Mouse (Mus musculus) C2C12 (cell line): ENCODE results near the gene Polk. TPM values are rescaled to one million over a fixed set of nuclear protein-coding genes. Genes with fewer than 3 reads are reported as not detected.

Source experiments
- H3K27me3 ChIP-seq: one replicate; pipeline ENCODE4 v1.6.1; 2011; ENCODE audit not compliant: control insufficient read depth, insufficient read depth, insufficient read length
- H3K36me3 ChIP-seq: one replicate; pipeline ENCODE4 v1.6.1; 2011; ENCODE audit not compliant: control insufficient read depth, insufficient read depth
- H3K4me3 ChIP-seq: one replicate; pipeline ENCODE4 v1.5.1; 2011; ENCODE audit warnings: mild to moderate bottlenecking, control low read depth; ENCODE audit not compliant: poor library complexity, insufficient read depth, severe bottlenecking
- H3K79me2 ChIP-seq: one replicate; pipeline ENCODE4 v1.6.1; 2011; ENCODE audit not compliant: control insufficient read depth, insufficient read depth
- H3K79me3 ChIP-seq: one replicate; pipeline ENCODE4 v1.6.1; 2011; ENCODE audit warnings: low read depth, control low read depth
- H3ac ChIP-seq: one replicate; pipeline ENCODE3; 2011; ENCODE audit warnings: low read depth; ENCODE audit not compliant: control insufficient read depth, insufficient read length
- CEBPB ChIP-seq: IDR thresholded peaks from one replicate; pipeline ENCODE4 v1.6.1; 2011; ENCODE audit warnings: low read depth, mild to moderate bottlenecking, control low read depth, moderate library complexity
- CTCF ChIP-seq: IDR thresholded peaks from one replicate; pipeline ENCODE4 v1.5.1; 2011; ENCODE audit not compliant: control insufficient read depth, insufficient read depth, insufficient read length
- FOSL1 ChIP-seq: IDR thresholded peaks from one replicate; pipeline ENCODE4 v1.8.0; 2011; ENCODE audit warnings: mild to moderate bottlenecking, low read length; ENCODE audit not compliant: poor library complexity, insufficient read depth, severe bottlenecking
- MAX ChIP-seq: IDR thresholded peaks from one replicate; pipeline ENCODE4 v1.6.1; 2011; ENCODE audit warnings: mild to moderate bottlenecking, control low read depth
- MYOD1 ChIP-seq: IDR thresholded peaks from one replicate; pipeline ENCODE4 v1.6.1; 2011; ENCODE audit warnings: low read depth; ENCODE audit not compliant: control insufficient read depth, insufficient read length
- MYOG ChIP-seq: IDR thresholded peaks from one replicate; pipeline ENCODE4 v1.6.1; 2011; ENCODE audit not compliant: control insufficient read depth, insufficient read length; ENCODE audit errors: extremely low read depth
- USF1 ChIP-seq: IDR thresholded peaks from one replicate; pipeline ENCODE4 v1.6.1; 2011; ENCODE audit warnings: low read depth, mild to moderate bottlenecking, control low read depth, moderate library complexity
- polyA plus RNA-seq: library from polyadenylated mRNA; unstranded; fragments of >200 nt; fragmentation: generic; extraction: Trizol; gene quantifications from one replicate; pipeline ENCODE4 v1.2.1, GENCODE M21; 2012; ENCODE audit warnings: missing spikeins

The Polk gene
- polyA plus RNA-seq, 1 experiment, result 3.5 TPM

DNA sequence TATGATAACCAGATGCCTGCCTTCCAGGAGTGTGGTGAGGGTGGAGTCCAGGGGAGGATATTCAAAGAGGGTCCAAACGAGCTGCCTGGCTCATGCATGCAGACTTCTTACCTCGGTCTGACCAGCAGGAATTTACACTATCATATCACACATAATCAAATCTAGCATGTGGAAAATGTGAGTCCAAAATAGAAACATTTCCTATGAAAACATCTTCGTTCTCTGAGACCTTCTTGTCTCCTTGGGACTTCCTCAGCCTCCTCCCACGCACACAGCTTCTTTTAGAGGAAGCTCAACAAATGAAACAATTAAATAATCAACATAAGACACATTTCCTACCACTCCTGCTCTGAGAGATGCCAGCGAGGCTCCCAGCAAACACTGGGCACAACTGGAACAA, 30.5 kb downstream of the Polk start:
- Histone ChIP-seq H3ac (no peak overlapping the region), H3K27me3 (no peaks in the 10 kb centered on the region), H3K36me3 (peaks cover 35% of the 10 kb centered on the region), H3K79me2 (peaks cover 29% of the 10 kb centered on the region), H3K4me3 (no peak overlapping the region), H3K79me3 (peaks cover 9% of the 10 kb centered on the region)
- no peak for TF ChIP-seq CTCF
- TF ChIP-seq FOSL1, result no peak
- TF ChIP-seq CEBPB, result no peak

DNA sequence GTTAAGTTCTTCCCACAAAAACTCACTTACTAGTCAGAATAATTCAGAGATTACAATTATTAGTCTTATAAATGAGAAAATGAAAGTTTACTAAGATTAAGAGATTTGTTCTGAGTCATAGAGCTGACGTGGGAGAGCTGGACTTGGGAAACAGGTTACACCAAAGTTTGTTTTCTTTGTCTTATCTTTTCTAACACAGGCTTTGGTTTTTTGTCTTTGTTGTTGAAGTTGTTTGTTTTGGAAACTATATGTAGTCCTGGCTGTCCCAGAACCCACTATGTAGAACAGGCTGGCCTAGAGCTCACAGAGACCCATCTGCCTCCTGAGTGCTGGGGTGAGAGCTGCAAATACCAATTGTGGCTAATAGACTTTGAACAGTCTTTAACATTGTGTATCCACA, 31.1 kb downstream of the Polk start:
- TF ChIP-seq CTCF, result no peak
- no peak for TF ChIP-seq FOSL1
- TF ChIP-seq MYOD1, result no peak
- no peak for TF ChIP-seq CEBPB
- TF ChIP-seq USF1, result no peak
- peaks cover 9% of the 10 kb centered on the region for H3K79me3 ChIP-seq
- peaks cover 25% of the 10 kb centered on the region for H3K79me2 ChIP-seq
- no peak overlapping the region for H3K4me3 ChIP-seq
- no peak overlapping the region for H3ac ChIP-seq
- peaks cover 33% of the 10 kb centered on the region for H3K36me3 ChIP-seq
- no peaks in the 10 kb centered on the region for H3K27me3 ChIP-seq

DNA sequence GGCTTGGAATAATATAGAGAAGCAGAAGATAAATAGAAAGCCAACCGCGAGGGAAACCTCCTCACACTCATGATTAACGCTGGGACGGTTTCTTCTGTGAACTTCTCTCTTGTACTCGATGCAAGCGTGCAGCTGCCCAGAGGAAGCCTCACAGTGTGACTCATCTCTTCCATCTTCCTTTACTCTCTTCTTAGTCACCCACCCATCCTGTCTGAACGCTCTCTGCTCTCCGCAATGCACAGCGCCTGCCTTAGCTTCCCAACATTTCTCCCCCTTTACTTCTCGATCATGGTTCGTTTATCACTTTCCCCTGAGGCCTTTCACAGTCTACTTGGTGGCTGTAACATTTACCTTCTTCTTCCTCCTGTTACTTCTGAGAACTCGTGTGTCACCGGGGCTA, 31.7 kb downstream of the Polk start:
- H3ac ChIP-seq, result peak overlapping the region; percentile 12
- peaks cover 29% of the 10 kb centered on the region for H3K36me3 ChIP-seq
- no peak overlapping the region for H3K4me3 ChIP-seq
- H3K27me3 ChIP-seq, result no peaks in the 10 kb centered on the region
- H3K79me3 ChIP-seq, result peaks cover 9% of the 10 kb centered on the region
- no peak for TF ChIP-seq MYOG
- TF ChIP-seq MYOD1, result peak; percentile 86
- peak; percentile 81 for TF ChIP-seq FOSL1
- TF ChIP-seq MAX, result peak; percentile 79
- TF ChIP-seq USF1, result no peak
- peaks cover 25% of the 10 kb centered on the region for H3K79me2 ChIP-seq

DNA sequence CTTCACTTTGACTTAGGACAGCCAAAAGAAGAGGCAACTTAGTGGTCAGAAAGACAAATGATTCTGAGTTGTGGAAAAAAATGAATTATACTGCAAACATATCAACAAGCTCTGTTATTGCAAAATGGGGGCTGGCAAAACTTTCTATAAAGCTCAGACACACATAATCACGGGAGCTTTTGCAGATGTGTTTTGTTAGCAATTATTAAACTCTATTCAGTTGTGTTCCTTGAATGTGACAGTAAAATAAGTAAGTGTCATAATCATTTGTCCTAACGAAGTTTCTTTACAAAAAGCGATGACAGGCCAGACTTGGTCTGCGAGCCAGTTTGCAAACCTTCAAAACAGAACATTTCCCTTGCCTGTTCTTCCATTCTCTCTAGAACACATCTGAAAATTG, 34.8 kb downstream of the Polk start:
- no peaks in the 10 kb centered on the region for H3K27me3 ChIP-seq
- H3K36me3 ChIP-seq, result peaks cover 25% of the 10 kb centered on the region
- H3K4me3 ChIP-seq, result no peak overlapping the region
- H3K79me3 ChIP-seq, result peaks cover 7% of the 10 kb centered on the region
- TF ChIP-seq USF1 (no peak), FOSL1 (no peak), MYOG (no peak), CEBPB (no peak), CTCF (no peak), MYOD1 (no peak), MAX (no peak)
- H3K79me2 ChIP-seq, result peaks cover 20% of the 10 kb centered on the region
- H3ac ChIP-seq, result no peak overlapping the region

DNA sequence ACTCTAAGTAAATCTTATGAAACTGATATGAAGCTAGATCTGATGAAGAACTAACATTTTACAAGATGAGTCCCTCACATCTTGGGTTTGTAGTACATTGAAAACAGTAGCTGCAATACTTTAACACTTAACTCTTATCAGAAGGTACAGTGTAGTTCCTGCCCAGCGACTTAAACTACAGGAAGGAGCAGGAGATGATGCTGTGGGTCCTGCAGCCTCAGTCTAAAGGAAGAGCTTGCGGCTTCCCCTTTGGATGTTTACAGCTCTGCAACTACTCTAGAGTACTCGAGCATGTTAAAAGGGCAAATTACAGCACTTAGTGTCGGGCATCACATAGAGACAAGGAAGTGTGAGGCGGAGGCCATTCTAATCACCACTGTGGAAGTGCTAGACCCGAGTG, 36.1 kb downstream of the Polk start:
- Histone ChIP-seq H3ac (no peak overlapping the region), H3K79me2 (peaks cover 20% of the 10 kb centered on the region)
- TF ChIP-seq FOSL1, result no peak
- no peak for TF ChIP-seq USF1
- TF ChIP-seq MYOG, result no peak
- no peak for TF ChIP-seq CEBPB
- TF ChIP-seq CTCF, result no peak
- TF ChIP-seq MAX, result no peak
- TF ChIP-seq MYOD1, result no peak

DNA sequence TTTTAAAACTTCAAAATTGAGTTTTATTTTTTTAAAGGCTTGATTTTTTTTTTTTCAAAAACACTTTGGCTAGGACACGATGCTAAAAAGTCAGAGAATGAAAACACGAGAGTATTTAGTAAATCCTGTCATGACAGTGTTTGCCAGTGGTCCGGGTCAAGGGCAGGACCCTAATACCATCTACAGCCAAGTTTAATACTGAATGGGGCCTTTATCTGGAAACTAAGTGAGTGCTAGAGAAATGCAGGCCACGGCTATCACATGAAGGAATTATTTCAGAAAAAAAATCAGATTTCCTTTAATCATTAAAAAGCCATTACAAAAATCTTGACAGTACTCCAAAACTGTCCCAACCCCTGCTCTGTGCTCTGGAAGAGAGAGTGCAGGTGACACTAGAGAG, 36.7 kb downstream of the Polk start:
- no peak for TF ChIP-seq FOSL1
- no peak for TF ChIP-seq MYOD1
- no peak for TF ChIP-seq USF1
- no peak for TF ChIP-seq CTCF
- TF ChIP-seq MYOG, result no peak
- TF ChIP-seq MAX, result no peak
- peaks cover 7% of the 10 kb centered on the region for H3K79me3 ChIP-seq
- H3K36me3 ChIP-seq, result peaks cover 34% of the 10 kb centered on the region
- H3K27me3 ChIP-seq, result no peaks in the 10 kb centered on the region
- H3K4me3 ChIP-seq, result no peak overlapping the region
- H3ac ChIP-seq, result no peak overlapping the region
- H3K79me2 ChIP-seq, result peaks cover 20% of the 10 kb centered on the region

More for the DNA sequence above, 36.1 kb downstream of the Polk start:
- H3K4me3 ChIP-seq, result no peak overlapping the region
- H3K36me3 ChIP-seq, result peaks cover 27% of the 10 kb centered on the region
- no peaks in the 10 kb centered on the region for H3K27me3 ChIP-seq
- H3K79me3 ChIP-seq, result peaks cover 7% of the 10 kb centered on the region
